Mouse (Mus musculus) MEL (cell line): Measurements from ENCODE around the gene Sfmbt2. TPM values are rescaled to one million over a fixed set of nuclear protein-coding genes. Genes with fewer than 3 reads are reported as not detected.

Experiments used
- DNase-seq: peaks from one replicate; pipeline ENCODE4 v3.0.0; 2011; ENCODE audit warnings: low read depth, low spot score
- H3K27ac ChIP-seq: 2 replicates; pipeline ENCODE4 v1.5.1; 2012; ENCODE audit warnings: low read depth, mild to moderate bottlenecking, control low read depth, low read length, moderate library complexity; ENCODE audit not compliant: control insufficient read depth
- H3K27me3 ChIP-seq, 2 experiments: fragments of 150-350 bp in 1 of 2; sonication (generic) in 1 of 2; 2 replicates each; pipeline ENCODE4 v1.6.1; 2012; ENCODE audit warnings: low read length in 2 of 2, mild to moderate bottlenecking in 2 of 2, improper control_type of control experiment in 1 of 2, moderate library complexity in 1 of 2; ENCODE audit not compliant: insufficient read depth in 2 of 2, control insufficient read depth in 1 of 2
- H3K36me3 ChIP-seq, 2 experiments: 2 replicates each; pipeline ENCODE4 v1.6.1; 2012 to 2014; ENCODE audit warnings: low read length in 2 of 2, improper control_type of control experiment in 1 of 2, inconsistent platforms in 1 of 2, mild to moderate bottlenecking in 1 of 2; ENCODE audit not compliant: insufficient read depth in 2 of 2, control insufficient read depth in 1 of 2
- H3K4me1 ChIP-seq, 2 experiments: fragments of 150-350 bp in 1 of 2; sonication (generic) in 1 of 2; 2 replicates each; pipeline ENCODE4 v1.6.1; 2012; ENCODE audit warnings: low read length in 2 of 2, improper control_type of control experiment in 1 of 2, mild to moderate bottlenecking in 1 of 2; ENCODE audit not compliant: insufficient read depth in 2 of 2, control insufficient read depth in 1 of 2
- H3K4me3 ChIP-seq, 2 experiments: fragments of 150-350 bp in 1 of 2; sonication (generic) in 1 of 2; 2 replicates each; pipeline ENCODE4 v1.5.1; 2012; ENCODE audit warnings: low read depth in 2 of 2, low read length in 2 of 2, mild to moderate bottlenecking in 2 of 2, moderate library complexity in 2 of 2, control low read depth in 1 of 2, improper control_type of control experiment in 1 of 2; ENCODE audit not compliant: control insufficient read depth in 1 of 2, insufficient read depth in 1 of 2
- H3K79me2 ChIP-seq: 2 replicates; pipeline ENCODE4 v1.6.1; 2012; ENCODE audit warnings: mild to moderate bottlenecking, low read length, moderate library complexity; ENCODE audit not compliant: control insufficient read depth, poor library complexity, insufficient read depth
- H3K9ac ChIP-seq: 2 replicates; pipeline ENCODE4 v1.6.1; 2012; ENCODE audit warnings: low read depth, mild to moderate bottlenecking, control low read depth, low read length, moderate library complexity; ENCODE audit not compliant: control insufficient read depth, poor library complexity, severe bottlenecking
- H3K9me3 ChIP-seq: fragments of 150-350 bp; sonication (generic); replicated peaks from 2 replicates; pipeline ENCODE4 v1.6.1; 2012; ENCODE audit warnings: mild to moderate bottlenecking, low read length, improper control_type of control experiment, moderate library complexity; ENCODE audit not compliant: insufficient read depth
- CTCF ChIP-seq, 3 experiments: IDR thresholded peaks in 2 of 3; conservative IDR thresholded peaks in 1 of 3; 2 replicates each; pipeline ENCODE4 v1.5.1; 2011 to 2012; ENCODE audit warnings: low read length in 3 of 3, low read depth in 2 of 3, mild to moderate bottlenecking in 2 of 3, improper control_type of control experiment in 1 of 3, inconsistent platforms in 1 of 3, mixed read lengths in 1 of 3, moderate library complexity in 1 of 3; ENCODE audit not compliant: control insufficient read depth in 1 of 3, insufficient read depth in 1 of 3, poor library complexity in 1 of 3, severe bottlenecking in 1 of 3
- ELF1 ChIP-seq: IDR thresholded peaks from 2 replicates; pipeline ENCODE4 v1.6.1; 2014; ENCODE audit warnings: low read depth, mild to moderate bottlenecking, inconsistent platforms, low read length, improper control_type of control experiment, moderate library complexity
- GABPA ChIP-seq: IDR thresholded peaks from 2 replicates; pipeline ENCODE4 v1.6.1; 2012; ENCODE audit warnings: low read depth, mild to moderate bottlenecking, inconsistent platforms, low read length, improper control_type of control experiment, moderate library complexity
- GATA1 ChIP-seq: IDR thresholded peaks from 2 replicates; pipeline ENCODE4 v1.6.1; 2011; ENCODE audit warnings: low read depth, low read length, improper control_type of control experiment
- MAFK ChIP-seq: IDR thresholded peaks from 2 replicates; pipeline ENCODE4 v1.6.1; 2011; ENCODE audit warnings: low read depth, mild to moderate bottlenecking, low read length, improper control_type of control experiment, borderline replicate concordance
- MAX ChIP-seq: IDR thresholded peaks from 2 replicates; pipeline ENCODE4 v1.6.1; 2011; ENCODE audit warnings: low read length, improper control_type of control experiment
- MAZ ChIP-seq: IDR thresholded peaks from 2 replicates; pipeline ENCODE4 v1.6.1; 2012; ENCODE audit warnings: low read depth, mild to moderate bottlenecking, inconsistent platforms, low read length, improper control_type of control experiment
- NRF1 ChIP-seq: IDR thresholded peaks from 2 replicates; pipeline ENCODE4 v1.6.1; 2014; ENCODE audit warnings: low read depth, mild to moderate bottlenecking, inconsistent platforms, low read length, improper control_type of control experiment, moderate library complexity; ENCODE audit not compliant: poor library complexity, insufficient read depth, severe bottlenecking
- POLR2AphosphoS5 ChIP-seq: IDR thresholded peaks from 2 replicates; pipeline ENCODE4 v1.6.1; 2012; ENCODE audit warnings: low read depth, borderline replicate concordance, mild to moderate bottlenecking, inconsistent platforms, low read length, moderate library complexity, mixed read lengths
- UBTF ChIP-seq: IDR thresholded peaks from 2 replicates; pipeline ENCODE4 v1.6.1; 2012; ENCODE audit warnings: low read depth, mild to moderate bottlenecking, inconsistent platforms, low read length, improper control_type of control experiment, moderate library complexity, borderline replicate concordance; ENCODE audit not compliant: insufficient read depth
- ZKSCAN1 ChIP-seq: IDR thresholded peaks from 2 replicates; pipeline ENCODE4 v1.6.1; 2012; ENCODE audit warnings: low read depth, mild to moderate bottlenecking, inconsistent platforms, low read length, improper control_type of control experiment, moderate library complexity
- polyA plus RNA-seq, 2 experiments: library from polyadenylated mRNA; stranded (reverse) in 1 of 2; unstranded in 1 of 2; fragments of >175 nt in 1 of 2; fragments of >200 nt in 1 of 2; gene quantifications; 2 replicates each; pipeline versions ENCODE4 v1.2.1 to v1.2.4; 2012; ENCODE audit warnings: low replicate concordance in 2 of 2, low read depth in 1 of 2; ENCODE audit not compliant: insufficient read length in 2 of 2, insufficient read depth in 1 of 2, missing spikeins in 1 of 2
- total RNA-seq: library from RNA; depleted of rRNA; stranded (reverse); fragments of 300-350 nt; gene quantifications from 2 replicates; pipeline ENCODE4 v1.2.3, GENCODE M21; 2012

Gene Sfmbt2
- total and polyA plus RNA-seq, 3 experiments, result not detected

DNA sequence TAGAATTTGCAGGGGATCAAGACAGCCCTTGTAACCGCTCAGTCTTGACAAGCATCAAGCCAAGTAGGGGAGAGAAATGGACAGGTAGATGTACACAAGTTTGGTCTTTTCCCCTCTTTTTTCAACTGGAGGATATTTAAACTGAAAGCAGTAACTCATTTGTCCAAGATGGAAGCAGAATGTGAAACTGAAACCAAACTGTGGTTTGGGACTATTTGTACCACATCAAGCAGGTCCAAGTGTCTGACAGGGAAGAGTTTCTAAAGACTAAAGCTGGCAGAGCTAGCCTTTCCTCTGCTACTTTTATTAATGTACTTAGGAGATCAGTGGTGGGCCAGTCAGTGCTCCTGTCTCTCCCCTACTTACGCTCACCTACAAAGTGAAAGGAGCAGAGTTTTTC, 10.4 kb upstream of the Sfmbt2 start:
- H3K79me2 ChIP-seq, result no peaks in the 10 kb centered on the region
- no peaks in the 10 kb centered on the region for H3K4me1 ChIP-seq
- H3K9me3 ChIP-seq, result no peaks in the 10 kb centered on the region
- peak overlapping the region in 1 of 2 experiments; percentile 11; a peak in 1 of 4 replicates for H3K4me3 ChIP-seq
- H3K9ac ChIP-seq, result no peak overlapping the region
- no peak for DNase-seq
- TF ChIP-seq MAZ (no peak), ELF1 (no peak), MAX (no peak), GATA1 (no peak), POLR2AphosphoS5 (no peak), ZKSCAN1 (no peak)
- TF ChIP-seq, all 39 proteins: peak for 0
- Histone ChIP-seq H3K36me3 (no peaks in the 10 kb centered on the region), H3K27me3 (no peaks in the 10 kb centered on the region), H3K27ac (no peak overlapping the region)

- Histone ChIP-seq H3K4me1 (no peaks in the 10 kb centered on the region), H3K9ac (no peak overlapping the region), H3K27me3 (no peaks in the 10 kb centered on the region), H3K9me3 (no peaks in the 10 kb centered on the region), H3K36me3 (no peaks in the 10 kb centered on the region), H3K79me2 (no peaks in the 10 kb centered on the region), H3K4me3 (no peak overlapping the region), H3K27ac (no peak overlapping the region)
- no peak for DNase-seq
- TF ChIP-seq UBTF (no peak), GABPA (no peak), MAFK (no peak)
Measured at GRCm38 (mm10) chr2:10365081-10365480, 5.2 kb upstream of the Sfmbt2 start.

DNA sequence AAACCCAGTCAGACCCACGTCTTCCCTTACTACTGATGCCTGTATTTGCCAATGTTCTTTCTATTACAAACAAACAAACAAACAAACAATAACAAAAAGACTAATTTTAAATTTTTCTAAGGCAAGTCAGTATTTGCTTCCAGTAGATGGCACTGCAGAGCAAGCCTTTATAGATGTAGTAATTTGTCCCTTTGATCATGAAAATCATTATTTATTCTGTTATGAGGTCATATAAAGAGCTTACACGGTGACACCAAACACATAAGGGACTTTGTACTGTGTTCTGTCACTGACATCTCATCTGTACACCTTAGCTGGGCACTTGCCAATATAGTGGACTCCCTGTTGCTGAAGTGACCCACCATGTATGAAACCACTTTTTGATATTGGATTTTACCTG, 4.0 kb upstream of the Sfmbt2 start:
- no peak for DNase-seq
- H3K27me3 ChIP-seq, result no peaks in the 10 kb centered on the region
- TF ChIP-seq CTCF (IDR thresholded peaks at IDR 0.05 in 2 of 3, conservative IDR thresholded peaks at IDR 0.05 in 1 of 3; ENCODE audit: control insufficient read depth in 1 of 3, insufficient read depth in 1 of 3, low read depth in 2 of 3, low read length in 3 of 3, poor library complexity in 1 of 3, severe bottlenecking in 1 of 3) (peak in 1 of 3 experiments; percentile 19; a peak in 2 of 6 replicates), NRF1 (no peak)

More for the DNA sequence above, 4.0 kb upstream of the Sfmbt2 start:
- Histone ChIP-seq H3K36me3 (no peaks in the 10 kb centered on the region), H3K9me3 (no peaks in the 10 kb centered on the region), H3K9ac (no peak overlapping the region), H3K27ac (no peak overlapping the region), H3K4me3 (no peak overlapping the region), H3K4me1 (no peaks in the 10 kb centered on the region), H3K79me2 (no peaks in the 10 kb centered on the region)
